Mouse (Mus musculus) lung, embryonic 15.5 days (tissue): Measurements from ENCODE around the gene 4930449I24Rik. TPM values are rescaled to one million over a fixed set of nuclear protein-coding genes. Genes with fewer than 3 reads are reported as not detected.
"Not testable (repeated sequence)": the region's sequence is repeated elsewhere in the genome, so short reads cannot be mapped to it uniquely, and the experiment has no call there.

ENCODE experiments used
- ATAC-seq: fragments of 200-750 bp; cut with Nextera tagmentation; 2 replicates; pipeline ENCODE4 v1.8.0; 2017; ENCODE audit warnings: moderate number of reproducible peaks, borderline replicate concordance; ENCODE audit not compliant: low FRiP score, low TSS enrichment; ENCODE audit errors: extremely low read depth
- H3K27ac ChIP-seq: fragments of 300-500 bp; sonication (generic); 2 replicates; pipeline ENCODE4 v1.5.1; 2015; ENCODE audit warnings: moderate library complexity, mild to moderate bottlenecking, inconsistent platforms
- H3K27me3 ChIP-seq: fragments of 300-500 bp; sonication (generic); 2 replicates; pipeline ENCODE4 v1.6.1; 2015; ENCODE audit warnings: inconsistent platforms
- H3K36me3 ChIP-seq: fragments of 300-500 bp; sonication (generic); 2 replicates; pipeline ENCODE4 v1.6.1; 2015; ENCODE audit warnings: inconsistent platforms
- H3K4me1 ChIP-seq: fragments of 300-500 bp; sonication (generic); 2 replicates; pipeline ENCODE4 v1.6.1; 2015; ENCODE audit warnings: inconsistent platforms
- H3K4me2 ChIP-seq: fragments of 300-500 bp; sonication (generic); 2 replicates; pipeline ENCODE4 v1.6.1; 2015; ENCODE audit warnings: inconsistent platforms, mild to moderate bottlenecking, moderate library complexity
- H3K4me3 ChIP-seq: fragments of 300-500 bp; sonication (generic); 2 replicates; pipeline ENCODE4 v1.5.1; 2015; ENCODE audit warnings: mild to moderate bottlenecking, inconsistent platforms
- H3K9ac ChIP-seq: fragments of 300-500 bp; sonication (generic); 2 replicates; pipeline ENCODE4 v1.6.1; 2015; ENCODE audit warnings: inconsistent platforms
- H3K9me3 ChIP-seq: fragments of 300-500 bp; sonication (generic); 2 replicates; pipeline ENCODE4 v1.6.1; 2016; ENCODE audit warnings: inconsistent platforms
- WGBS: fragments of 180-500 bp; shearing (Covaris S2); methylation state at CpG from one replicate; pipeline ENCODE4 v1.1.7; 2015; 5-methylcytosine and 5-hydroxymethylcytosine counted together
- polyA plus RNA-seq: library from polyadenylated mRNA; unstranded; fragments of >200 nt; fragmentation: Nextera tagmentation; extraction: Ambion mirVana; gene quantifications from 2 replicates; pipeline ENCODE4 v1.2.1, GENCODE M21; 2015

4930449I24Rik gene
- polyA plus RNA-seq, 1 experiment from 2014 or later = not detected

DNA sequence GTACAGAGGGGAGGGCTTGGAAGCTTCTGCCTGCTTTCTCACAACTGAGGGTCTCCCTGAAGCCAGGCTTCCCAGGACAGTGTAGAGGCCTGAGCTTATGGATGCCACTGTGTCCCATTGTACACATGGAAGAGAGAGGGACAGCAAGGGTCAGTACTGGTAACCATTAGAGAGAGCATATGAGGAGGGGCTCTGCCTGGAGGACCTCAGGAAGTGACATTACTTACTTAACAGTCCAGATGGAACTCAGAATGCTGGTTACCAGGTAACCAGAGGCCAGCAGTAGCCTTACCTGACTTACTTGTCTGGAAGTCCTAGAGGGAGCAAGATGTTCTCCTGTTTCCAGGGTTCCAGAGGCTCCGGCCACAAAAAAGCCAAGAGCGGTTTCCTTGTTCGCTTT, 23.3 kb downstream of the 4930449I24Rik start, which contains the start of gene Gm3404:
Gene Gm3404, plus strand, starts transcription at position 301 of the 400 bp plus-strand sequence.
- H3K27me3 ChIP-seq, H3K27ac ChIP-seq, H3K4me1 ChIP-seq, H3K4me3 ChIP-seq, H3K9ac ChIP-seq, H3K4me2 ChIP-seq, ATAC-seq, H3K36me3 ChIP-seq, H3K9me3 ChIP-seq: not testable (repeated sequence)
- WGBS = 96% methylated on average over 3 of the region's 3 CpGs

- H3K36me3 ChIP-seq, H3K9ac ChIP-seq, H3K9me3 ChIP-seq, H3K4me2 ChIP-seq, H3K4me1 ChIP-seq, H3K4me3 ChIP-seq, ATAC-seq, H3K27ac ChIP-seq, H3K27me3 ChIP-seq: not testable (repeated sequence)
- 100% methylated on average over 3 of the region's 3 CpGs for WGBS
Observed at GRCm38 (mm10) chr5:146537347-146537746, 35.1 kb downstream of the 4930449I24Rik start, which contains the start of gene Gm3409. TSS of gene Gm3409 (plus strand) at chr5:146537647.

Other genes starting within 250 kb of the 4930449I24Rik start
- gene Wasf3, start 117.4 kb upstream of the 4930449I24Rik start, polyA plus RNA-seq = 0.81 and 1.1 TPM in 2 replicates
- gene Gm6408, start 20.4 kb upstream of the 4930449I24Rik start, polyA plus RNA-seq = not detected in 2 replicates
- gene Gm6370, start 11.0 kb upstream of the 4930449I24Rik start, polyA plus RNA-seq = not detected in 2 replicates
- gene Gm3402, start 11.7 kb downstream of the 4930449I24Rik start, polyA plus RNA-seq = not detected in 2 replicates
- not detected in 2 replicates for gene Gm3404, start 23.4 kb downstream of the 4930449I24Rik start, polyA plus RNA-seq
- not detected in 2 replicates for gene Gm3409, start 35.2 kb downstream of the 4930449I24Rik start, polyA plus RNA-seq
- gene Gm3415, start 53.7 kb downstream of the 4930449I24Rik start, polyA plus RNA-seq = not detected in 2 replicates
- not detected in 2 replicates for gene Gpr12, start 82.8 kb downstream of the 4930449I24Rik start, polyA plus RNA-seq